Mouse (Mus musculus): ENCODE data around the gene Ccr4. TPM values are rescaled to one million over a fixed set of nuclear protein-coding genes. Genes with fewer than 3 reads are reported as not detected.

The Ccr4 gene
- polyA plus RNA-seq, 1 experiment = 0.53 TPM

DNA sequence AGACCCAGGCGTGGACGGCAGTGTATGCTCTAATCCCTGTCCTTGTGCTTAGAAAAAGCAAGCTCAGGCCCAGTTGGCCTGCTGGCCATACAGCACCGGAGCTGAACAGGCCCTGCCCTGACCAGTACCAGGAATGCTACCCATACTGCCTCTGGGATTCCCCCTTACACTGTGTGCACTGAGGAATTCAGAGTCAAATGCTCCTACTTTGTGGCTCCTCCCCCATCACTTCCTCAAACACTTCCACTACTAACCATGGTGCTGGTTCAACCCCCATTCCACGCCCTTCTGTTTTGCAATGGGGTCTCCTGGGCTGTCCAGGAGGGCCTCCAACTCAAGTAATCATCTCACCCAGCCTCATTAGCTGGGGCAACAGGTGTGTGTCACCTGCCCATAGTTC, 29.1 kb upstream of the Ccr4 start:
- no peak for DNase-seq
- Histone ChIP-seq H3K27ac (ENCODE audit: insufficient read depth, low read depth, low read length) (no peak overlapping the region), H3K36me3 (ENCODE audit: control insufficient read depth, insufficient read depth, low read length) (no peaks in the 10 kb centered on the region), H3K27me3 (replicated peaks; ENCODE audit: control insufficient read depth, insufficient read depth, low read length) (no peaks in the 10 kb centered on the region; the same call in 1 of the 2 replicates), H3K4me1 (ENCODE audit: control insufficient read depth, insufficient read depth, low read length) (no peaks in the 10 kb centered on the region), H3K4me3 (ENCODE audit: insufficient read depth, low read depth, low read length) (no peak overlapping the region)
- no peak for TF ChIP-seq CTCF (conservative IDR thresholded peaks at IDR 0.05; ENCODE audit: insufficient read depth, insufficient read length, low read depth, low read length)
- TF ChIP-seq POLR2A (IDR thresholded peaks at IDR 0.05; ENCODE audit: low read depth, low read length) = no peak
- 79% methylated on average over 4 of the region's 4 CpGs for WGBS

DNA sequence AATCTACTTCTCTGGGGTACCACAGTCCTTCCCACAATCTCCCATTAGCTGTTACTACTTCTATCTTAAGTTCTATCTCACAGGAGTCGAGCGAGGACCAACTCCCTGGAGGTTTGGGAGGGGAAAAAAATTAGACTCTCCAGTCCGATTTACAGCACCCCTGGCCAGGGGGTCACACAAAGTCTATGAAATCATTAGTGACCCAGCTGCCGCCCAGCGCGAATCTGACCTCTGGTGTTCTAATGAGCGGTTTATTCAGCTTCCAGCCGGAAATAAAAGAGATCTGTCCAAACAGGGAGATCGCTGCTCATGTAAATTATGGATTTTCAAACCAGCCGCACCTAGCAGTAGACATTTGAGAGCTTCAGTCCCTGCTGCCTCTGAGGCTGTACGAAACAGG, 26.6 kb upstream of the Ccr4 start:
- 40% methylated on average over 11 of the region's 11 CpGs for WGBS
- no peaks in the 10 kb centered on the region for H3K36me3 ChIP-seq (ENCODE audit: control insufficient read depth, insufficient read depth, low read length)
- no peak for TF ChIP-seq POLR2A (IDR thresholded peaks at IDR 0.05; ENCODE audit: low read depth, low read length)
- TF ChIP-seq CTCF (conservative IDR thresholded peaks at IDR 0.05; ENCODE audit: insufficient read depth, insufficient read length, low read depth, low read length) = no peak
- DNase-seq = peak; percentile 57
- H3K4me1 ChIP-seq (ENCODE audit: control insufficient read depth, insufficient read depth, low read length) = no peaks in the 10 kb centered on the region
- H3K27ac ChIP-seq (ENCODE audit: insufficient read depth, low read depth, low read length) = no peak overlapping the region
- no peak overlapping the region for H3K4me3 ChIP-seq (ENCODE audit: insufficient read depth, low read depth, low read length)
- no peaks in the 10 kb centered on the region; the same call in 1 of the 2 replicates for H3K27me3 ChIP-seq (replicated peaks; ENCODE audit: control insufficient read depth, insufficient read depth, low read length)

DNA sequence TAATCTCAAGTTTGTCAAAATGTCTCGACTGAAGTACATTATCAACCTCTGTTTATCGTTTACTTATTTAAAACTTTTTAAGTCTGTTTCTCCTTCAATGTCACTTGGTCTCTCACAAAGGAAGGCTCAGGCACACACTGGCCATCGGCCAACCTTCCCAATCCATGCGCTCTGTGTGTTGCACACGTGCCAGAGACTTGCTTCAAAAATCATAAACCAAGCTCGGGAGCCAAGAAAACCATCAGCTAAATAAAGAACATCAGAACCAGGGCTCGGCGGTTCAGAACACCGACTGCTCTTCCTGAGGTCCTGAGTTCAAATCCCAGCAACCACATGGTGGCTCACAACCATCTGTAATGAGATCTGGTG, 23.9 kb upstream of the Ccr4 start:
- Histone ChIP-seq H3K36me3 (ENCODE audit: control insufficient read depth, insufficient read depth, low read length) (no peaks in the 10 kb centered on the region), H3K27me3 (replicated peaks; ENCODE audit: control insufficient read depth, insufficient read depth, low read length) (no peaks in the 10 kb centered on the region; the same call in 1 of the 2 replicates), H3K4me3 (ENCODE audit: insufficient read depth, low read depth, low read length) (no peak overlapping the region), H3K4me1 (ENCODE audit: control insufficient read depth, insufficient read depth, low read length) (no peaks in the 10 kb centered on the region), H3K27ac (ENCODE audit: insufficient read depth, low read depth, low read length) (no peak overlapping the region)
- TF ChIP-seq CTCF (conservative IDR thresholded peaks at IDR 0.05; ENCODE audit: insufficient read depth, insufficient read length, low read depth, low read length) (no peak), POLR2A (IDR thresholded peaks at IDR 0.05; ENCODE audit: low read depth, low read length) (no peak)
- WGBS = 52% methylated on average over 9 of the region's 9 CpGs
- peak; percentile 37 for DNase-seq

DNA sequence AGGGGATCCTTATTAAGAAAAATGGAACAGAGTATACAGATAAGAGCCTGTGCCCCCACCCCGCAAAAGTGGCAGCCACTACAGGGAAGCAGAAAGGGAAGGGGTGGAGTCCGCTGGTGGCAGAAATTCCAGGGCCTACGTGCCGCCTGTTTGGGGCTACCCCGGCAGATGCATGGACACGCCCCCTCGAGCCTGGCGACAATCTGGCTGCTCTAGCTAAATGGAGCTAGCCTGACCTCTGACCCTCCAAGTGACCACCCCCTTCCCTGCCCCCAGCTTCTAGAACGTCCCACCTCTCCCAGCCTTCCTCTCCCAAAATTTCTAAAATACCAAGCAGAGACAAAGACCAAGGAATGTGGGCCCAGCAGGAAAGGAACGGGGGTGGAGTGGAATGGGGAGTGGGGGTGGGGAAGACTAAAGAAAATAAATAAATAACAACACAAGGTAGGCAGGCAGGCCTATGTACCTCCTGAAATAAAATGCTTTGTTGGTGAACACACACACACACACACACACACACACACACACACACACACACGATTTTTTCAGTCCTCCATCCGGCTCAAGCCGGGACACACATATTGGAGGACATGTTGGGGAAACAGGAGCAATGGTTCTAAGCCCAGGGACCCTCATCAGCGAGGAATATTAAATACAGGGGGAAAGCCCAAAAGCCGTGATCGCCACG, 23.4 kb upstream of the Ccr4 start:
- Histone ChIP-seq H3K27me3 (replicated peaks; ENCODE audit: control insufficient read depth, insufficient read depth, low read length) (no peaks in the 10 kb centered on the region; the same call in 1 of the 2 replicates), H3K27ac (ENCODE audit: insufficient read depth, low read depth, low read length) (no peak overlapping the region), H3K36me3 (ENCODE audit: control insufficient read depth, insufficient read depth, low read length) (no peaks in the 10 kb centered on the region), H3K4me1 (ENCODE audit: control insufficient read depth, insufficient read depth, low read length) (no peaks in the 10 kb centered on the region), H3K4me3 (ENCODE audit: insufficient read depth, low read depth, low read length) (no peak overlapping the region)
- peak; percentile 50 for DNase-seq
- no peak for TF ChIP-seq CTCF (conservative IDR thresholded peaks at IDR 0.05; ENCODE audit: insufficient read depth, insufficient read length, low read depth, low read length)
- 42% methylated on average over 17 of the region's 17 CpGs for WGBS

DNA sequence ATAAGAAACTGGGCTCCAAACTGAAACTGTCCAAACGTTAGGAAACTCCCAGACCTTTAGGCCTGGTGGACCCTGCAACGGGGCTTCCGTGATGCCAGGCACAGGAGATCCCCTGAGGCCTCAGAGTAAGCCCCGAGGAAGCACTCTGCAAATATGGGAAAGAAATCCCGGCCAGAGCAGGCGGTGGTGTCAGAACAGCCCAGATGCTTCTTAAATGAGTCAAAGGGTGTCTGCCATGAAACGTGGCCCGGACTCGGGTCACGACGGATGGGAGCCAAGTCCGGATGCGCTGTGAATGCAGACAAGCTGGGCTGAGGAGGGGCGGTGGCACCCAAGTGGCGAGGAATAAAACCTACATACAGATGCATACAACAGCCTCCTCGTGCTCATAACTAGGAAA, 22.4 kb upstream of the Ccr4 start:
- 18% methylated on average over 16 of the region's 16 CpGs for WGBS
- no peak overlapping the region for H3K27ac ChIP-seq (ENCODE audit: insufficient read depth, low read depth, low read length)
- no peak for TF ChIP-seq CTCF (conservative IDR thresholded peaks at IDR 0.05; ENCODE audit: insufficient read depth, insufficient read length, low read depth, low read length)
- H3K36me3 ChIP-seq (ENCODE audit: control insufficient read depth, insufficient read depth, low read length) = no peaks in the 10 kb centered on the region
- H3K4me1 ChIP-seq (ENCODE audit: control insufficient read depth, insufficient read depth, low read length) = no peaks in the 10 kb centered on the region
- no peaks in the 10 kb centered on the region; the same call in 1 of the 2 replicates for H3K27me3 ChIP-seq (replicated peaks; ENCODE audit: control insufficient read depth, insufficient read depth, low read length)
- peak; percentile 71 for DNase-seq
- H3K4me3 ChIP-seq (ENCODE audit: insufficient read depth, low read depth, low read length) = no peak overlapping the region

DNA sequence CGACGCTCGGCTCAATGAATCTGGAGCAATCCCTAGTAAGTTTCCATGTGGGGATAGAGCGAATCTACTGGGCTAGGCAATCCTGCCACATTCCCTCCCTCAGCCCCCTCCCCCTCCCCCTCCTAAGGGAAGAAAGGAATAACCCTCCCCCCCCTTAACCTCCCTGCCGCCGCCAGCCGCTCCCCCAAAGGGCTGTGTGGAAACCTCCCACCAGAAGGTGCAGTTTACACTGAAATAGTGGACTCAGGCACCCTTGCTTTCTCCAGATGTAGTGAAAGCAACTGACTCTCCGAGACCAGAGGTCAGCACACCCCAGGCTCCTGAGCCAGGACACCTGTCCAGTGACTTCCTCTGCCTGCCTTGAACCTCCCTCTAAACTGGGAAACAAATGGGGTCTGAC, 21.9 kb upstream of the Ccr4 start:
- peak; percentile 14 for DNase-seq
- no peak for TF ChIP-seq POLR2A (IDR thresholded peaks at IDR 0.05; ENCODE audit: low read depth, low read length)
- TF ChIP-seq CTCF (conservative IDR thresholded peaks at IDR 0.05; ENCODE audit: insufficient read depth, insufficient read length, low read depth, low read length) = no peak
- H3K4me1 ChIP-seq (ENCODE audit: control insufficient read depth, insufficient read depth, low read length) = no peaks in the 10 kb centered on the region
- WGBS = 58% methylated on average over 8 of the region's 8 CpGs
- no peaks in the 10 kb centered on the region for H3K36me3 ChIP-seq (ENCODE audit: control insufficient read depth, insufficient read depth, low read length)
- no peak overlapping the region for H3K4me3 ChIP-seq (ENCODE audit: insufficient read depth, low read depth, low read length)
- H3K27ac ChIP-seq (ENCODE audit: insufficient read depth, low read depth, low read length) = no peak overlapping the region
- no peaks in the 10 kb centered on the region; the same call in 1 of the 2 replicates for H3K27me3 ChIP-seq (replicated peaks; ENCODE audit: control insufficient read depth, insufficient read depth, low read length)

DNA sequence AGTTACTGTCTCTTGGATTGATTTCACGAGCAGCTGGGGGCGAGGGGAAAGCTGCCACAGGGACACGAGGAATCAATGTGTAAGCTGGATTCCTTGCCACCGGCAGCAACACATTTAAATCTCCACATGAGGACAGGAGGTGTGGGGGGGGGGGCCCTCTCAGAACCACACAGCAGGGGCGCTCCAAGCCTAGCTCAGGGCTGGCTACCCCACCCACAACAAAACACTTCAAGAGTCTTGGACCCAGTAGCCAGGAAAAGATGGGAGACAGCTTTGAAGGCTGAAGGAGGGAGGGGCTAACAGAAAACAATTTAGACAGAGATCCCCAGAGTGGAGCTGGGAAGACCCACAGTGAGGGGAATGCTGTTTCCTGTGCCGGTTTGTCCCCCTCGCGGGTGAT, 21.2 kb upstream of the Ccr4 start:
- no peaks in the 10 kb centered on the region for H3K27me3 ChIP-seq (replicated peaks; ENCODE audit: control insufficient read depth, insufficient read depth, low read length)
- H3K4me1 ChIP-seq (ENCODE audit: control insufficient read depth, insufficient read depth, low read length) = no peaks in the 10 kb centered on the region
- 44% methylated on average over 8 of the region's 8 CpGs for WGBS
- no peak overlapping the region for H3K27ac ChIP-seq (ENCODE audit: insufficient read depth, low read depth, low read length)
- no peaks in the 10 kb centered on the region for H3K36me3 ChIP-seq (ENCODE audit: control insufficient read depth, insufficient read depth, low read length)
- DNase-seq = no peak
- no peak for TF ChIP-seq POLR2A (IDR thresholded peaks at IDR 0.05; ENCODE audit: low read depth, low read length)
- TF ChIP-seq CTCF (conservative IDR thresholded peaks at IDR 0.05; ENCODE audit: insufficient read depth, insufficient read length, low read depth, low read length) = no peak
- H3K4me3 ChIP-seq (ENCODE audit: insufficient read depth, low read depth, low read length) = no peak overlapping the region
